Mouse (Mus musculus) heart, adult 11 months (tissue): ENCODE measurements at regions not wholly inside any gene's neighbourhood (a gene's known extent, or its start where the extent isn't known, plus 50 kb on each side); places are given as distances from the start of the nearest gene placed in this dataset.

Experiments used
- DNase-seq: peaks from one replicate; pipeline ENCODE4 v3.0.0; 2022

DNA sequence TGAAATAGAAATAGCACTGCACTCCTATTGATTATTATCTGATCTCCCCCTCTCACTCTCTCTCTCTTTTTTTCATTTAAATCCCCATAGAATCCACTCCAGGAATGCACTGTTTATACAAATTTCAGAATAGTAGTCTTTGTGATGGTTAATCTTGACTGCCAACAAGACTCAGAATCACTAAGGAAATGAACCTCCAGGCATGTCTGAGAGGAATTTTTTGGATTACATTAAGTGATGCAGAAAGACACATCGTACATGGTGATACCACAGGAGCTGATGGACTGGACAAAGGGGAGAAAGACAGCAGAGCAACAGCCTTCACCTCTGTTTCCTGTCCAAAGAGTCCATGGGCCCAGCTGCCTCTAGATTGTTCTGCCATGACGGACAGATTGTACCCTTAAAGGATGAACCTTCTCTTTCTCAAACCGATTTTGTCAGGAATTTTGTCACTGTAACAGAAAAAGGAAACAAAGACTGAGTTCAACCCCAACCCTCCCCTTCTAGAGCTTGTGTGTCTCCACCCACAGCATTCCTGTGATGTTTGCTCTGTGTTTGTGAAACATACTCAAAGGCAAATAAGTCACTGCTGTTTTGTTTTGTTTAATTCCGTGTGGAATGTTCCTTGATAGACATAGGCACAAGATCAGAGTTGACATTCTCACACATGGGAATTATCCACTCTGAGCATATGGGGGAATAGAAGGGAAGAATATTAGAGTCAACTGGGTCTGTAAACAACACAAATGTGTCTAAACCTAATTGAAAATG is 59.1 kb upstream of the Gm34302 start:
- no peak for DNase-seq

DNA sequence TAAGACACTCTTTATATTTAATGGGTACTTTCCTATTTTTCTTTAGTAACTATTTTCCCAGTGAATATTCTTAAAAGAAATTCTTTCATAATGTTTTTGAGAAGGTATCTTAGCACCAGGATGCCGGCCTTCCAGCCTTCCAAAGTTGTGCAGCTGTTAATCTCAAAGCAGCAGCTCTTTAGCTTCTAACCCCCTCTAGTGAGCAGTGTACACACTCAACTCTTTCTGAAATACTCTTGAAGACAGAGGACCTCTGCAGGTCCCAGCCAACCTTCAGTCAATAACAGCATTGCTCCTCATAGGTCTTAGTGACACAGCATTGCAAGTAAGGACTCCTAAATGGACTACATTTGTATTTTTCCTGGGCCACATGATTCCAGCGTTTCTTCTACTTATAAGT is 55.2 kb upstream of the Gm34302 start:
- DNase-seq, result no peak

DNA sequence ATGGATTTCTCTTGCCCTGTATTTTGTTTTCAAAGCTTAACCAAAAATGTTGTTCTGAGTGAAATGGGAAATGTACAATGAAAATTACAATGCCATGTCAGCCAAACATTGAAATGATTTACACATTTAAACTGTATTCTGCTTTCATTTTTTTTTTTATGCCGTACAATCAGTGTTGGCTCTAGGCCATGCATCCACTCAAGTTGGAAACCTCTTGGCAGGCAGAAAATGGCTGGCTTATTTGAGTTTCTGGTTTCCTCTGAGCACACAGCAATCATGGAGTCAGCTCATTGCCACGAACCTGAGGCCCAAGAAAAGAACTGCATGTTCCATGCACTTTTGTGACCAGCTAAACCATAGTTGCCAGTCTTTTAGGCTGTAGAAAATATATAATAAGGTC is 50.5 kb upstream of the Gm34302 start:
- DNase-seq, result no peak
